Mouse (Mus musculus): ENCODE measurements around the gene Sema4c. TPM values are rescaled to one million over a fixed set of nuclear protein-coding genes. Genes with fewer than 3 reads are reported as not detected.
A peak's percentile ranks its signal among the peaks of the same experiment; 100 is the strongest.

Gene Sema4c
- polyA plus RNA-seq, 1 experiment from 2014 or later: 11.7 TPM

DNA sequence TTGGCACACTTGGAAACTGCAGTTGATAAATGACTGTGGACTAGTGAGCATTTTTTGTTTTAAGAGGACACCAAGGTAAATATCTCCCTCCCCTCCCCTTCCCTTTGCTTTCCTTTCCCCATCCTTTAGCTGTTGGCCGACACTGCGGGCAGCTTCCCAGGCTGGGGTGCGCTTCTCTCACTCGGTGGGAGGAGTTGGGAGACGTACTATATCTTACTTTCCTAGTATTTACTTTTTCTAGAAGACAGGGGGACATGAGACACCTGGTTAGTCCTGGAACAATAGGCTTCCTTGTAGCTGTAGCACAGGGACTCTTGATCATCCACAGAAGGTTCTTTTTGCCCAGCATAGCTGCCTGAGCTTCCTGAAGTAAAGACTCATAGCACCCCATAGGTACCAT, 34.1 kb downstream of the Sema4c start:
- Histone ChIP-seq H3K4me3 (ENCODE audit: low read depth, low read length) (no peak overlapping the region), H3K36me3 (ENCODE audit: insufficient read depth, low read length) (peaks cover 47% of the 10 kb centered on the region), H3K4me1 (ENCODE audit: insufficient read depth, low read depth, low read length) (no peaks in the 10 kb centered on the region), H3K9ac (replicated peaks; ENCODE audit: low read depth) (no peak overlapping the region), H3K9me3 (ENCODE audit: low read length) (no peaks in the 10 kb centered on the region), H3K27me3 (replicated peaks; ENCODE audit: insufficient read depth, low read length) (no peaks in the 10 kb centered on the region), H3K27ac (ENCODE audit: low read length) (no peak overlapping the region), H3K4me2 (replicated peaks; ENCODE audit: low read depth, low read length) (no peak overlapping the region)
- TF ChIP-seq CTCF (IDR thresholded peaks at IDR 0.05) (no peak), EP300 (IDR thresholded peaks at IDR 0.05) (no peak)
- WGBS: 62% methylated on average over 5 of the region's 5 CpGs
- DNase-seq (ENCODE audit: low spot score) (no peak), ATAC-seq (no peak)

GRCm38 (mm10) chr1:36523332-36524013, 34.7 kb downstream of the Sema4c start:
- Histone ChIP-seq H3K4me2 (replicated peaks; ENCODE audit: low read depth, low read length) (no peak overlapping the region), H3K9ac (replicated peaks; ENCODE audit: low read depth) (no peak overlapping the region), H3K4me1 (ENCODE audit: insufficient read depth, low read depth, low read length) (no peaks in the 10 kb centered on the region), H3K27me3 (replicated peaks; ENCODE audit: insufficient read depth, low read length) (no peaks in the 10 kb centered on the region), H3K36me3 (ENCODE audit: insufficient read depth, low read length) (peaks cover 47% of the 10 kb centered on the region), H3K27ac (ENCODE audit: low read length) (no peak overlapping the region), H3K4me3 (ENCODE audit: low read depth, low read length) (no peak overlapping the region), H3K9me3 (ENCODE audit: low read length) (no peaks in the 10 kb centered on the region)
- 63% methylated on average over 9 of the region's 9 CpGs for WGBS
- ATAC-seq (no peak), DNase-seq (ENCODE audit: low spot score) (no peak)
- TF ChIP-seq EP300 (IDR thresholded peaks at IDR 0.05): no peak
- TF ChIP-seq CTCF (IDR thresholded peaks at IDR 0.05): no peak

- no peak overlapping the region for H3K4me2 ChIP-seq (replicated peaks; ENCODE audit: low read depth, low read length)
- no peaks in the 10 kb centered on the region for H3K4me1 ChIP-seq (ENCODE audit: insufficient read depth, low read depth, low read length)
- TF ChIP-seq CTCF (IDR thresholded peaks at IDR 0.05) (no peak), EP300 (IDR thresholded peaks at IDR 0.05) (no peak)
- H3K9ac ChIP-seq (replicated peaks; ENCODE audit: low read depth): no peak overlapping the region
- H3K27me3 ChIP-seq (replicated peaks; ENCODE audit: insufficient read depth, low read length): no peaks in the 10 kb centered on the region
- no peaks in the 10 kb centered on the region for H3K9me3 ChIP-seq (ENCODE audit: low read length)
- H3K36me3 ChIP-seq (ENCODE audit: insufficient read depth, low read length): peaks cover 47% of the 10 kb centered on the region
- ATAC-seq (no peak), DNase-seq (ENCODE audit: low spot score) (no peak)
- no peak overlapping the region for H3K4me3 ChIP-seq (ENCODE audit: low read depth, low read length)
- no peak overlapping the region for H3K27ac ChIP-seq (ENCODE audit: low read length)
- WGBS: 92% methylated on average over 7 of the region's 7 CpGs
Measured at GRCm38 (mm10) chr1:36522210-36522609, 35.9 kb downstream of the Sema4c start.

- 68% methylated on average over 11 of the region's 11 CpGs for WGBS
- Histone ChIP-seq H3K4me2 (replicated peaks; ENCODE audit: low read depth, low read length) (no peak overlapping the region), H3K9ac (replicated peaks; ENCODE audit: low read depth) (no peak overlapping the region), H3K27me3 (replicated peaks; ENCODE audit: insufficient read depth, low read length) (no peaks in the 10 kb centered on the region), H3K27ac (ENCODE audit: low read length) (no peak overlapping the region), H3K4me1 (ENCODE audit: insufficient read depth, low read depth, low read length) (0 out of 2 replicates have a peak, but pooled peaks cover under 1% of the 10 kb centered on the region), H3K9me3 (ENCODE audit: low read length) (no peaks in the 10 kb centered on the region), H3K4me3 (ENCODE audit: low read depth, low read length) (no peak overlapping the region), H3K36me3 (ENCODE audit: insufficient read depth, low read length) (peaks cover 36% of the 10 kb centered on the region)
- ATAC-seq (no peak), DNase-seq (ENCODE audit: low spot score) (no peak)
- TF ChIP-seq EP300 (IDR thresholded peaks at IDR 0.05) (no peak), CTCF (IDR thresholded peaks at IDR 0.05) (no peak)
Measured at GRCm38 (mm10) chr1:36519626-36520025, 38.5 kb downstream of the Sema4c start.

- Histone ChIP-seq H3K4me2 (replicated peaks; ENCODE audit: low read depth, low read length) (no peak overlapping the region), H3K9me3 (ENCODE audit: low read length) (no peaks in the 10 kb centered on the region), H3K4me1 (ENCODE audit: insufficient read depth, low read depth, low read length) (peaks cover 10% of the 10 kb centered on the region; the same call in 1 of the 2 replicates), H3K4me3 (ENCODE audit: low read depth, low read length) (no peak overlapping the region), H3K9ac (replicated peaks; ENCODE audit: low read depth) (no peak overlapping the region), H3K36me3 (ENCODE audit: insufficient read depth, low read length) (peaks cover 31% of the 10 kb centered on the region), H3K27ac (ENCODE audit: low read length) (no peak overlapping the region), H3K27me3 (replicated peaks; ENCODE audit: insufficient read depth, low read length) (no peaks in the 10 kb centered on the region)
- ATAC-seq (no peak), DNase-seq (ENCODE audit: low spot score) (no peak)
- 78% methylated on average over 3 of the region's 3 CpGs for WGBS
- TF ChIP-seq EP300 (IDR thresholded peaks at IDR 0.05): no peak
- no peak for TF ChIP-seq CTCF (IDR thresholded peaks at IDR 0.05)
Measured at GRCm38 (mm10) chr1:36518259-36518658, 39.9 kb downstream of the Sema4c start.

GRCm38 (mm10) chr1:36513718-36514117, 44.4 kb downstream of the Sema4c start:
- peak; percentile 55 for DNase-seq (ENCODE audit: low spot score)
- ATAC-seq: no peak
- TF ChIP-seq EP300 (IDR thresholded peaks at IDR 0.05) (no peak), CTCF (IDR thresholded peaks at IDR 0.05) (peak; percentile 70)
- Histone ChIP-seq H3K9ac (replicated peaks; ENCODE audit: low read depth) (no peak overlapping the region), H3K27ac (ENCODE audit: low read length) (no peak overlapping the region), H3K9me3 (ENCODE audit: low read length) (no peaks in the 10 kb centered on the region), H3K27me3 (replicated peaks; ENCODE audit: insufficient read depth, low read length) (no peaks in the 10 kb centered on the region), H3K4me1 (ENCODE audit: insufficient read depth, low read depth, low read length) (peaks cover 17% of the 10 kb centered on the region; the same call in 1 of the 2 replicates), H3K4me2 (replicated peaks; ENCODE audit: low read depth, low read length) (peak overlapping the region; percentile 98; the same call in 1 of the 2 replicates), H3K36me3 (ENCODE audit: insufficient read depth, low read length) (no peaks in the 10 kb centered on the region), H3K4me3 (ENCODE audit: low read depth, low read length) (peak overlapping the region; percentile 97; the same call in 1 of the 2 replicates)
- WGBS: 58% methylated on average over 2 of the region's 2 CpGs
